Mouse (Mus musculus): ENCODE measurements around the gene Rimbp2.
"Not testable (repeated sequence)": the region's sequence is repeated elsewhere in the genome, so short reads cannot be mapped to it uniquely, and the experiment has no call there.

The Rimbp2 gene

DNA sequence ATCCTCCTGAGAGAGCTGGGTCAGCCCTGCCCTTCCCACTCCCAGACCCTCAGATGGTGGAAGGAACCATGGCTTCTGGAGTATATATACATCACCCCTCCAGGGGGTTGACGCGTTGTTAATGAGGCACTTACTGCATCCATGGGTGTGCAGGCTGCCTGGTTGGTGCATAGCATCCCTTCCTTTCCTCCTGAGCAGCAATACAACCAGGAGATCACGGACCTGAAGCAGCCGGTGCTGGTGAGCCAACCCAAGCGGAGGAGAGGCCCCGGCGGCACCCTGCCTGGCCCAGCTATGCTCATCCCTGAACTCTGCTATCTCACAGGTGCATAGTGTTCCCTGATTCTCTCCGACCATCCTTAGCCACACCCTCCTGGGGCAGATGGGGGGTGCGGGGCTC, 208.1 kb downstream of the Rimbp2 start:
- no peak for DNase-seq (ENCODE audit: low spot score in 2 of 2)

DNA sequence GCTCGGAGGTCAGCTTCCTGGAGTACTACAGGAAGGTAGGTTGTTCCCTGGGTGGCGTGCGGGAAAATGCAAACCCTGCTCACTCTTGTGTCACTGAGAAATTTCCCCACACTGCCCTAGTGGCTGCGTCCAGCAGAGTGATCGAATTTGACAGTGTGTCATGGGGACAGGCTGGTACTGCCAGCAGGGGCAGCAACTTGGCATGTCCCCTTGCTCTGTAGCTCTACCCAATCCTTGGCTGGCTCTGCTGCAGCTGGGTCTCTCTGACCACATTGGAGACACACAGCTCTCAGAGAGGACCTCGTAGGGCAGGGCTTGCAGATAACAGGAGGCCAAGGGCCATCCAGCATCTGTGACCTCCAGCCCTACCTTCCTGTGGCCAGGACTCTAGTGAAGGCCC, 208.9 kb downstream of the Rimbp2 start:
- DNase-seq (ENCODE audit: low spot score in 2 of 2), result no peak

DNA sequence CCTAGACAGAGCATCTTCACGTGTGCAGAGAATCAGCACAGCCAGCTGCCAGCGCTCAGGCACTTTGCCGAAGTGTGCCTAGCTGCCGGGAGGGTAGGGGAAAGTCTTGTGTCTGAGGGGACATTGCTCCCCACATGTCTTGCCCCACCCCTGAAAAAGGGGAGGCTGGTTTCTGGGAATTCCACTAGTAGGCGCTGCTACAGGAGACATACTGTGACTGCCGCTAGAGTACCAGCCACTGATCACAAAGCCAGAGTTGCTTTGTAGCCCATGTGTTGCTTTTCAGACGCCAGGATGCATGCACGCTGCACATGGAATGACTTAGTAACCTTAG, 213.5 kb downstream of the Rimbp2 start:
- no peak for DNase-seq (ENCODE audit: low spot score in 2 of 2)

DNA sequence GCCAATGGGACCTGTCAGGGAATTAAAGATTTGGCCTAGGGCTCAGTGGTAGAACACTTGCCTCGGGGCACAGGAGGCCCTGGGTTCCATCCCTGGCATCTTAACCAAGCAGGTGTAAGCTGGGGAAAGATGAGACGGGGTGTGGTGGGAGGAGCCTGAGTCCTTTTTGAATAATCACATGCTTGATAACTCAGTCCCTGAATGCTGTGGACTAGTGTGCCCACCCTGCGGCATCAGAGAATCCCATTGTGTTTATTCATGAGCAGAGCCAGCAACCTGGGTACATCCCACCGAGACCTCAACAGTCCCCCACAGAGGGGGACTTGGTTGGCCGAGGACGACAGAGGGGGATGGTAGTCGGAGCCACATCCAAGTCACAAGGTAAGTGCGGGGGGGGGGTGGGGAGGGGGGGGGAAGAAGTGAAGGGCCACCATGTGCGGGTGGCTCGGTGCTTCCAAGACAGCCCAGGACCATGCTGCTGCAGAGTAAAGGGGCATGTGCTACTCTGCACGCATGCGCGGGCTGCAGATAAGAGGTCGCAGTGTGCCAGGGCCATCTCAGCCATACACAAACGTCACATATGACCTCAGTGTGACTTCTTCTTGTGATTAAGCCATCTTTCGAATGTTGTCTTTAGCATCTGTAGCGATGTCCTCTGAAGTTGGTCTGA, 214.0 kb downstream of the Rimbp2 start:
- no peak for DNase-seq (ENCODE audit: low spot score in 2 of 2)

DNA sequence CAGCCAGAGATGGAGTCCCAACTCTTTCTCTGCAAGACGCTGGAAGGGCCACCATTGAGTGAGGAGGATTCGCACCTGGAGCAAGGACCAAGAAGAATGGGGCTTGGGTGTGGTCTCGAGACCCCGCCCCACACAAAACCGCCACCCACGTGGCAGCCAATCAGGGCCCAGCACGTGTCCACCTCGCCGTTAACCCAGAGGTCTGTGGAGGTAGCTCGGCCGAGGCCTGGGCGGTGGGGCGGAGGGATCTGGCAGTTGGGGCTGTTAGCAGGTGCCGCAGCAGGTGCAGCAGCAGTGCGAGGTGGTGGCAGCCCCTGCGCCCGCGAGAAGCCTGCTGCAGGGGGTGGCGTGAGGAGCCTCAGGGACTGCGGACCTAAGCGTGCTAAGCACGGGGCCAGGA, 217.4 kb downstream of the Rimbp2 start:
- DNase-seq (ENCODE audit: low spot score in 2 of 2), result no peak

DNA sequence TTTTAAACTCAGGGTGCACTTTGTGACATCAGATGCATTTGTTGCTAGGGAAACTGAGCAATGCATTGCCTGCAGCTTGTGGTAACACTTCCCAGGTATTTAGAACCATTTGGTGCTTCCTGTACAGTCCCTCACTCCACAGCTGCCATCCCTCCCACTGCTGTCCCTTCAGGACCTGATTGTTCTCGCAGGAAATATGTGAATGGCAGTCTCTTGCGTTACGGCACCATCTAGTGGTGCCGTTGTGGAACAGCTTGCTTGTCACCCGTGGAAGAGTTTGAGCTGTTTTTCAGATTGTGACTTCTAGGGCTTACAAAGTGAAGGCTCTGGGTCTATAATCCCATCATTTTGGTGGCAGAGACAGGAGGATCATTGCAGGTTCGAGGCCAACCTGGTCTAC, 219.3 kb downstream of the Rimbp2 start:
- no peak for DNase-seq (ENCODE audit: low spot score in 2 of 2)

DNA sequence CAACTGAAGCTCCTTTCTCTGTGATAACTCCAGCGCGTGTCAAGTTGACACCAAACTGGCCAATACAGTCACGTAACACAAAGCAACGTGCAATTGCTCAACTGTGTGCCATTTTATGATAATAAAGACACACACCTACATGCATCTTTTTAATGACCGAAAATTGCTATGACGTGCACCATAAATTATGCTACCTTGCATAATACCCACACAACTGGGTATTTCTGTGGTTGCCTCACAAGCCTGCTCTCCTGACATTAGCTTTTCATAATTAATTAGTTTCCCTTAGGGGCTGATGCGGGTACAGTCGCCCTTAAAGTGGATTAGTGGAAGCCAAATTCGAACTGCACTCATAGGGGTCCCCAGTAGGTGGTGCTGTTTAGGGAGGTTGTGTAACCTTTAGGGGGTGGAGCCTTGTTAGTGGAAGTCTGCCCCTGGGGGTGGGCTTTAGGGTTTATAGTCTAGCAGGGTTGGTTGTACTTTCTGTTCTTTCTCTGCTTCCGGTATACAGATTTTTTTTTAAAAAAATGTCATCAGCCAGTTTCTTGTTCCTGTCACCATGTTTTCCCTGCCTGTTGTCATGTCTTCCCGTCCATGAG, 220.8 kb downstream of the Rimbp2 start:
- DNase-seq (ENCODE audit: low spot score in 2 of 2), result no peak

DNA sequence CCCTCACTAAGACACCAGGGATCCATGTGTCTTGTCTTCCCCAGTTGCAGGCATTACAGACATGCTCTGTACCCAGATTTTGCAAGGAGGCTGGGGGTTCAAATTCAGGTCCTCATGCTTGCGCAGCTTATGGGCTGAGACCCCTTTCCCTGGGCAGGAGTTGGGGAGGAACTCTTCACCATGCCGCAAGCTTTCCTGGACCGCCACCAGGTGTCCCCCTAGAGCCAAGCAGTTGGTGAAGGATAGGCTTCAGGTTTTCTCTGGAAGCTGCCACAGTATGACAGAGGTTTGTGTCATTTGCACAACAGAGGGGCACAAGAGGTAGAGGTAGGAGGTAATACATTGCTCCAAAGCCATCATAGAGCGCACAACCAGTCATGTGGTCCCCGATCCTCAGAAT, 222.7 kb downstream of the Rimbp2 start:
- DNase-seq (ENCODE audit: low spot score in 2 of 2), result no peak

DNA sequence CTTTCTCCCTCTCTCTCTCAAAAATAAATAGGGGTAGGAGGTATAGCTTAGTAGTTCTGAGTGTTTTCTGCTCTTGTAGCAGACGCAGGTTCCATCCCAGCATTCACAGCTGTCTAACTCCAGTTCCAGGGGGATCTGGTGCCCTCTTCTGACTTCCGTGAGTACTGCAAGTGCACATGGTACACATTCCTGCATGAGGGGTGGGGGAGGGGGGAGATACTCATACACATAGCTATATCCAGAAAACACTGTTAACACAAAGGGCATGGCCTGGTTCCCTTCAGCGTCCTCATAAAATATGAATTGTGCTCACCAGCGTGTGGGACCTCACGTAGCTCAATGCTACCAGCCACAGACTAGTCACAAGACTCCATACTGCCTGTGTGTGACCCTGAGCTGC, 223.9 kb downstream of the Rimbp2 start:
- DNase-seq (ENCODE audit: low spot score in 2 of 2), result no peak

DNA sequence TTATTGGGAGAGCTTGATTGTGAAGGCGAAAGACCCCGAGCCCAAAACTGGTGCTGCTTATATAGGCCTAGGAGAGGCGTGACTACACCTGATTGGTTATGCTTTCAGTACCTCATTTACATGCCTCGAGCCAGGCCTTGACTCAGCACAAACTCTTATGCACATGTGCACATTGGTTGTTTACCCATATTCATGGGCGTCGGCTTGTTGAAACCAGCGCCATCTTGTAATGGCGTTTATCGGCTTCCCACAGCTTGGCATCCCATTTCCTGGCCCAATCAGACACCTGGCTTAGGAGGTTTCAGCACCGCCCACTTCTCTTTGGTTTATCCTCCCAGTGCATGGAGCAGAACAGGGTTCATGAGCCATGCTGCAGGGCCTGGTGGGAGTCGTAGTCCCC, 232.8 kb downstream of the Rimbp2 start:
- DNase-seq (ENCODE audit: low spot score in 2 of 2), result not testable (repeated sequence)

DNA sequence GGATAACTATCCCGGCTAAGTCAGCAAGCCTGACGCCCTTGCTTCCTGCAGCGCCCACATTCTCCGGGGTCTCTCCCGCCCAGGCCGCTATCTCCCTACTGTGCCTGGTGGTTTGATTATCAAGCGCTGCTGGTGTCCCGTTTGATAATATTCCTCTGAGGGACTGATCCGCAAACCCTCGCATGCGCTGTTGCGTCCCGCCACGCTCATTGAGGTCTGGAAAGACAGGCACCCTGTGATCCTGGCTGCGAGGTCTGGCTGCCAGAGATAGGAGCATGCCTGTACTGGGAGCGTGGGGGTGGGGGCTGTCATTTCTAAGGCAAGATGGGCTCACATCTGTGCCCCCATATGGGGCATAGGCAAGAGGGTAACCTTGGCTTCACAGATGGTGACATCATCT, 238.1 kb downstream of the Rimbp2 start:
- DNase-seq (ENCODE audit: low spot score in 2 of 2), result no peak

DNA sequence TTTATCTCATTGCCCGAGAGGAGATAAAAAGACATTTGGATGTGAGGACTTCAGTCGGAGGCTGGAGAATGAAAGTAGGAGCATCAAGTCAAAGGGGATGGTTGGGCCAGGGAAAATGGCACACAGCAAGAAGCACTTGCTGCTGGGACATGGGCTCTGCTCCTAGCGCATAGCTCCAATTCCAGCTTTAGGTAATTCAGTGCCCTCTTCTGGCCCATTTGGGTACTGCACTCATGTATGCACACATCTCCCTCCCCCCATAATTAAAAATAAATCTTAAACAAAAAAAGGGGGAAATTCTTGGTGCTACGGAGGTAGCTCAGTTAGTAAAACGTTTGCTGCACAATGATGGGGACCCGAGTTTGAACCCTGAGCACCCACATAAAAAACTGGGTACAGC, 241.4 kb downstream of the Rimbp2 start:
- DNase-seq (ENCODE audit: low spot score in 2 of 2), result no peak

DNA sequence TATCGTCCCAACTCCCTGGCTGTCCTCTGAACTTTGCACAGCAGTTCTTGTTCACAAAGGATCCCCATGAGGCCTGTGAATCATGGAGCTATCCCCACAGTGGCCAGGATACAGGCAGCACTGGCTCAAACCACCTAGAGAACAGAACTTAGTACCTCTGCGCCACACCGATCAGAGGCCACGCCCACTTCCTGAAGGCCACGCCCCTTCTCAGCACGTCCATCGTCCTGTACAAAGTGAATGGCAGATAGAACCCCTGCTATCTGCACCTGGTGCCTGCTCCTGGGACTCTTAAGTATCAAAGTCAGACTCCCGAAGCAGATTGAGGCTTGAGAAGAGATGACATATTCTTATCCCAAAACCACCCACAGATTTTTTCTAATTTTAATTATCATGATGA, 242.7 kb downstream of the Rimbp2 start:
- no peak for DNase-seq (ENCODE audit: low spot score in 2 of 2)

DNA sequence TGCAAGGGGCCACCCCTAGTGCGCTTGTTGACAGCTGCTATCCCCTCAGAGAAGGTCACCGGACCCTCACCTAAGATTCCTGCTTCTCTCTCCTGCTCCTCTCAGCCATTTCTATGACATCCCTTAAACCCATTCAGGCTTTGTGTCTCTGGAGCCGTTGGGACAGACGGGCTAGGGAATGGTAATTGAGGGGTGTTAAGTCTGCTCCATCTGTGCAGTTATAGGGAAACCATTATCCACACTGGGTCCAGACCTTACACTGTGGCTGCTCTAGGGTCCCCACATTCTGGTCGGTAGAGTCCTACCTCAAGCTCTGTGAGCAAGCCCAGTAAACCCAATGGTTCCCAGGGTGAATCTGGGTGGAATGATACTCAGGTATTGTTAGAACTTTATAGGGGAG, 244.4 kb downstream of the Rimbp2 start:
- no peak for DNase-seq (ENCODE audit: low spot score in 2 of 2)
